24 mouse cellular contexts compared by ENCODE assay signal in the genomic region with DNA sequence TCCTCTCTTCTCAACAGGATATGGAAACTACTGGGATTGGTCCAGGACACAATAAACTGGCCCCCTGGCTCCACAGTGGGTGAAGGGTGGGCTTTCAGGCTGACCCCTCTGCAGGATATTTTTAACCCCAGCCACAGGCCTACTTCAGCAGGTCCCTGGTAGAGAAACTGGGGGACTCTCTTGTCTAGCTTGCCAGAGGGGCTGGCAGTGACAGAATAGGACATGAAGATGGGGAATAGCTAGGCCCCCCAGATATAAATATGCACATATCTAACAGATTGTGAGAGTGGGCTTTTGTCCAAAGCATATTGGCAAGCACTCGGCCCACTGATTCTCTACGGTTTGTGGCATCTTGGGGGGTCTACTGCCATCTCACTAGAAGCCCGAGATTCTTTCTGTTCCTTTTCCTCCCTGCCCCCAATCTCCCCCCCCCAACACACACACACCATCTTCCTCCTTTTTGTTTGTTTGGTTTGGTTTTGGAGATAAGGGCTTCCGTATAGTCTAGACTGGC. TPM values are rescaled to one million over a fixed set of nuclear protein-coding genes. Genes with fewer than 3 reads are reported as not detected.
DNase-seq lines count a peak whose midpoint lies in the region; ATAC-seq lines count a peak whose summit lies in the region.
"Had no signal": no experiment of that assay in that cellular context is flagged by ENCODE, and none has a peak within 500 bp of the region (broad histone marks: within the 10 kb centered on the region; RNA-seq: fewer than 3 reads in every experiment).

No protein-coding gene starts in this region.

- H3K27me3 ChIP-seq in forebrain, embryonic 13.5 days: no peaks in the 10 kb centered on the region
- peaks cover 8% of the 10 kb centered on the region; the same call in 1 of the 2 replicates for H3K27me3 ChIP-seq in forebrain, embryonic 11.5 days (ENCODE audit: control insufficient read depth, insufficient read depth, low read length)
- H3K27me3 ChIP-seq in midbrain, embryonic 11.5 days (ENCODE audit: control insufficient read depth, insufficient read depth, low read length): peaks cover 20% of the 10 kb centered on the region
- peaks cover 100% of the 10 kb centered on the region for H3K27me3 ChIP-seq in midbrain, embryonic 10.5 days (ENCODE audit: low read depth, poor library complexity, severe bottlenecking)
- no peaks in the 10 kb centered on the region for H3K27me3 ChIP-seq in forebrain, embryonic 15.5 days
- H3K27me3 ChIP-seq: CH12.LX, Patski had no signal

- intact Hi-C loops in gastrocnemius, postnatal 14 days (cut with DNase I; ENCODE audit: low total_unique reads): no loop called here

- H3K4me1 ChIP-seq in forebrain, embryonic 13.5 days: peaks cover 5% of the 10 kb centered on the region
- no peaks in the 10 kb centered on the region for H3K4me1 ChIP-seq in forebrain, embryonic 11.5 days (replicated peaks; ENCODE audit: control insufficient read depth, insufficient read depth, low read length)
- H3K4me1 ChIP-seq in midbrain, embryonic 11.5 days (ENCODE audit: control insufficient read depth, insufficient read depth, low read length): no peaks in the 10 kb centered on the region
- 0 out of 2 replicates have a peak, but pooled peaks cover 5% of the 10 kb centered on the region for H3K4me1 ChIP-seq in midbrain, embryonic 10.5 days
- H3K4me1 ChIP-seq in forebrain, embryonic 15.5 days: peaks cover 7% of the 10 kb centered on the region
- H3K4me1 ChIP-seq: embryonic facial prominence, embryonic 12.5 days; embryonic facial prominence, embryonic 15.5 days; hindbrain, embryonic 12.5 days; hindbrain, embryonic 15.5 days had no signal

- no peak overlapping the region for H3K4me3 ChIP-seq in forebrain, embryonic 13.5 days
- H3K4me3 ChIP-seq in forebrain, embryonic 11.5 days (ENCODE audit: low read depth, low read length): no peak overlapping the region
- H3K4me3 ChIP-seq in midbrain, embryonic 11.5 days (ENCODE audit: low read depth, low read length): no peak overlapping the region
- H3K4me3 ChIP-seq in midbrain, embryonic 10.5 days: no peak overlapping the region
- H3K4me3 ChIP-seq in forebrain, embryonic 15.5 days: no peak overlapping the region
- H3K4me3 ChIP-seq: embryonic facial prominence, embryonic 12.5 days; embryonic facial prominence, embryonic 15.5 days; hindbrain, embryonic 12.5 days; hindbrain, embryonic 15.5 days had no signal

- no peaks in the 10 kb centered on the region for H3K36me3 ChIP-seq in forebrain, embryonic 13.5 days (ENCODE audit: poor library complexity, severe bottlenecking)
- no peaks in the 10 kb centered on the region for H3K36me3 ChIP-seq in forebrain, embryonic 11.5 days (ENCODE audit: control insufficient read depth, insufficient read depth, low read length)
- no peaks in the 10 kb centered on the region for H3K36me3 ChIP-seq in midbrain, embryonic 11.5 days (ENCODE audit: control insufficient read depth, insufficient read depth, low read length)
- no peaks in the 10 kb centered on the region for H3K36me3 ChIP-seq in midbrain, embryonic 10.5 days
- no peaks in the 10 kb centered on the region for H3K36me3 ChIP-seq in forebrain, embryonic 15.5 days
- H3K36me3 ChIP-seq: embryonic facial prominence, embryonic 12.5 days; embryonic facial prominence, embryonic 15.5 days; G1E; hindbrain, embryonic 12.5 days; hindbrain, embryonic 15.5 days had no signal

- whole genome bisulfite sequencing in forebrain, embryonic 13.5 days: 43% methylated on average over 4 of the region's 4 CpGs
- WGBS in forebrain, embryonic 11.5 days: 63% methylated on average over 4 of the region's 4 CpGs
- WGBS in midbrain, embryonic 11.5 days: 60% methylated on average over 4 of the region's 4 CpGs
- 76% methylated on average over 4 of the region's 4 CpGs for WGBS in midbrain, embryonic 10.5 days
- WGBS in forebrain, embryonic 15.5 days: 31% methylated on average over 4 of the region's 4 CpGs

- ATAC-seq in forebrain, embryonic 13.5 days: peak; percentile 50; the same call in 1 of the 2 replicates
- no peak for ATAC-seq in forebrain, embryonic 11.5 days (replicated peaks; ENCODE audit: low FRiP score)
- ATAC-seq in midbrain, embryonic 11.5 days (ENCODE audit: low FRiP score): no peak
- peak; percentile 65 for ATAC-seq in forebrain, embryonic 15.5 days (replicated peaks)
- ATAC-seq: intestine, postnatal 0 days; Patski had no signal

- no peak overlapping the region for H3K4me2 ChIP-seq in forebrain, embryonic 13.5 days
- no peak overlapping the region for H3K4me2 ChIP-seq in forebrain, embryonic 11.5 days (ENCODE audit: low read depth, low read length, severe bottlenecking)
- H3K4me2 ChIP-seq in midbrain, embryonic 11.5 days: no peak overlapping the region
- no peak overlapping the region for H3K4me2 ChIP-seq in forebrain, embryonic 15.5 days (replicated peaks)
- H3K4me2 ChIP-seq: embryonic facial prominence, embryonic 12.5 days; embryonic facial prominence, embryonic 15.5 days; heart, embryonic 11.5 days; hindbrain, embryonic 12.5 days; hindbrain, embryonic 15.5 days had no signal

- no peak overlapping the region for H3K9ac ChIP-seq in forebrain, embryonic 13.5 days
- H3K9ac ChIP-seq in forebrain, embryonic 11.5 days (ENCODE audit: low read length): no peak overlapping the region
- no peak overlapping the region for H3K9ac ChIP-seq in midbrain, embryonic 11.5 days (ENCODE audit: low read length)
- no peak overlapping the region for H3K9ac ChIP-seq in forebrain, embryonic 15.5 days (replicated peaks)
- H3K9ac ChIP-seq: embryonic facial prominence, embryonic 12.5 days; embryonic facial prominence, embryonic 15.5 days; hindbrain, embryonic 12.5 days; hindbrain, embryonic 15.5 days had no signal

- H3K27ac ChIP-seq in forebrain, embryonic 13.5 days: no peak overlapping the region
- no peak overlapping the region for H3K27ac ChIP-seq in forebrain, embryonic 11.5 days (ENCODE audit: low read depth, low read length)
- no peak overlapping the region for H3K27ac ChIP-seq in midbrain, embryonic 11.5 days (ENCODE audit: low read depth, low read length)
- no peak overlapping the region for H3K27ac ChIP-seq in midbrain, embryonic 10.5 days (replicated peaks)
- H3K27ac ChIP-seq in forebrain, embryonic 15.5 days (replicated peaks): no peak overlapping the region; the same call in 1 of the 2 replicates
- H3K27ac ChIP-seq: embryonic facial prominence, embryonic 12.5 days; embryonic facial prominence, embryonic 15.5 days; hindbrain, embryonic 12.5 days; hindbrain, embryonic 15.5 days had no signal

- DNase-seq in forebrain, embryonic 11.5 days (ENCODE audit: low spot score): no peak
- peak; percentile 33 for DNase-seq in midbrain, embryonic 11.5 days (ENCODE audit: low spot score, missing footprints)
- no peak for DNase-seq in midbrain, embryonic 10.5 days (ENCODE audit: low spot score)
- no peak for DNase-seq in gastrocnemius, postnatal 14 days
- DNase-seq in right cerebral cortex, postnatal 14 days: no peak
- DNase-seq: adrenal gland, postnatal 10 days; adrenal gland, postnatal 36 days; B cell, adult 2 months; cerebellum, adult 11 months; cerebellum, adult 9-10 months; cerebellum, postnatal 14 days; gastrocnemius, postnatal 10 days; heart, adult 11 months had no signal

- H3K9me3 ChIP-seq in forebrain, embryonic 13.5 days (replicated peaks): no peaks in the 10 kb centered on the region
- H3K9me3 ChIP-seq in forebrain, embryonic 11.5 days (ENCODE audit: control insufficient read depth, low read length): no peaks in the 10 kb centered on the region
- H3K9me3 ChIP-seq in midbrain, embryonic 11.5 days (ENCODE audit: control insufficient read depth, low read length): no peaks in the 10 kb centered on the region
- H3K9me3 ChIP-seq in midbrain, embryonic 10.5 days (replicated peaks): no peaks in the 10 kb centered on the region
- no peaks in the 10 kb centered on the region for H3K9me3 ChIP-seq in forebrain, embryonic 15.5 days
- H3K9me3 ChIP-seq: embryonic facial prominence, embryonic 12.5 days; embryonic facial prominence, embryonic 15.5 days; G1E; hindbrain, embryonic 12.5 days; hindbrain, embryonic 15.5 days had no signal

RNA-seq across cellular contexts. Expression of gene Efnb1, which starts 29.0 kb away (rescaled TPM):
- 67.6 and 71.9 TPM in 2 replicates for polyA plus RNA-seq in forebrain, embryonic 13.5 days (2015; fragmentation: Nextera tagmentation; extraction: Ambion mirVana)
- polyA plus RNA-seq in forebrain, embryonic 11.5 days (2014; fragmentation: Nextera tagmentation; extraction: Ambion mirVana): 115 and 116 TPM in 2 replicates
- 34.7 and 38.3 TPM in 2 replicates for polyA plus RNA-seq in midbrain, embryonic 11.5 days (2014; fragmentation: Nextera tagmentation; extraction: Ambion mirVana)
- 49.3 and 50.6 TPM in 2 replicates for polyA plus RNA-seq in midbrain, embryonic 10.5 days (2016; fragmentation: Nextera tagmentation; extraction: Ambion mirVana)
- 74.8 and 86.5 TPM in 2 replicates for polyA plus RNA-seq in forebrain, embryonic 15.5 days (2015; fragmentation: Nextera tagmentation; extraction: Ambion mirVana)
- 1 to 10 TPM; 8.4 to 9.8 TPM for total RNA-seq in gastrocnemius, postnatal 14 days (2021)
- total RNA-seq: G1E had no signal
- polyA plus RNA-seq: G1E had no signal

Comparison
In these comparisons a context has a peak if more than half of its experiments do, and no peak if none do; other contexts are left out.
1. ATAC-seq: peak in forebrain, embryonic 13.5 days (single experiment) and forebrain, embryonic 15.5 days (single experiment); none in forebrain, embryonic 11.5 days (single experiment) and midbrain, embryonic 11.5 days (single experiment).